Comparison of ENCODE assay signal across 17 mouse cellular contexts in the genomic region with DNA sequence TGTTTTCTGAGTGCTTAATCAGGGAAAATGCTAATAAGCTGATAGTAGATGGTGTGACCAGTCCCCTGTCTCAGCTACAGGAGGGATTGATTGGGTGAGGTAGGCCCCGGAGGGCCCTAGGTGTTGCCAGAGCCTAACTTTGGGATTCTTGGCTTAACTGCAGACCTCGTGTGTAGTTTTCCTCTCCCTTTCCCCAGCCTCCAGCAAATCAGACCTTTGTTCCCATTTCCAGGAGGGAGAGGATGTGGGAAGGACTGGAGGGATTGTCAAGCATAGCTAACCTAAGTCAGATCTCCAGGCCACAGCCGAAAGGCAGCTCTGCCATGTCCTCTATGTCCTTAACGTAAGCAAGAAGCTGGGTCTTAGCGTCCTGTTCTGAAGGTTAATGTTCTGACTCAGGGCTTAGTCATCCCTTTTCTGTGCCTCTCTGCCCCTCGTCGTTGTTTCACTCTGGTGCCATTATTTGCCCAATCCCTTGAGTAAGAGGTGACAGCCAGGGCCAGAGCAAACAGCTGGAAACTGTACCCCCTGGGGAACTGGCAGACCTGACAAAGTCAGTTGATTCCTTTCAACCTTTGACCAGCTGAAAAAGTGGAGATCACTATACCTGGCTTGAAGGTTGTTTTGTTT.
DNase-seq lines count a peak whose midpoint lies in the region; ATAC-seq lines count a peak whose summit lies in the region.
"Had no signal": no experiment of that assay in that cellular context is flagged by ENCODE, and none has a peak within 500 bp of the region (broad histone marks: within the 10 kb centered on the region; RNA-seq: fewer than 3 reads in every experiment).

No protein-coding gene starts in this region.

- no peak overlapping the region for H3K9ac ChIP-seq in stomach, embryonic 15.5 days
- H3K9ac ChIP-seq: hindbrain, embryonic 15.5 days; limb, embryonic 12.5 days; midbrain, embryonic 13.5 days had no signal

- no peak overlapping the region for H3K4me2 ChIP-seq in stomach, embryonic 15.5 days
- H3K4me2 ChIP-seq: hindbrain, embryonic 15.5 days; limb, embryonic 12.5 days; midbrain, embryonic 13.5 days had no signal

- WGBS in stomach, embryonic 15.5 days: 41% methylated on average over 7 of the region's 7 CpGs

- H3K36me3 ChIP-seq in stomach, embryonic 15.5 days: no peaks in the 10 kb centered on the region
- H3K36me3 ChIP-seq: hindbrain, embryonic 15.5 days; limb, embryonic 12.5 days; midbrain, embryonic 13.5 days had no signal

- DNase-seq in kidney, adult 9 months: peak; percentile 75
- DNase-seq in kidney, postnatal 10 days: no peak
- DNase-seq in Muller cell, postnatal 12 days (ENCODE audit: inconsistent ontology term): peak; percentile 36
- DNase-seq in adrenal gland, postnatal 25 days: peak; percentile 30
- DNase-seq in thymus, postnatal 25 days: no peak
- DNase-seq in layer of hippocampus, postnatal 25 days (ENCODE audit: extremely low spot score in 1 of 2, low spot score in 1 of 2): no peak
- DNase-seq: cerebellum, adult 9-10 months; heart, postnatal 10 days; lung, adult 18-20 months; thymus, adult 2 months had no signal

- ATAC-seq in stomach, embryonic 15.5 days (ENCODE audit: insufficient read depth, low FRiP score, low read depth): peak; percentile 47; the same call in 1 of the 2 replicates
- ATAC-seq in inflammation-experienced regulatory T-cells, adult 6 months: no peak
- ATAC-seq: midbrain, embryonic 13.5 days had no signal

- H3K9me3 ChIP-seq in stomach, embryonic 15.5 days: no peaks in the 10 kb centered on the region
- H3K9me3 ChIP-seq: hindbrain, embryonic 15.5 days; limb, embryonic 12.5 days; midbrain, embryonic 13.5 days had no signal

- H3K27ac ChIP-seq in stomach, embryonic 15.5 days: no peak overlapping the region
- H3K27ac ChIP-seq: hindbrain, embryonic 15.5 days; left cerebral cortex, adult 2 months; limb, embryonic 12.5 days; macrophage; midbrain, embryonic 13.5 days had no signal

- no peaks in the 10 kb centered on the region for H3K4me1 ChIP-seq in stomach, embryonic 15.5 days
- H3K4me1 ChIP-seq: hindbrain, embryonic 15.5 days; limb, embryonic 12.5 days; midbrain, embryonic 13.5 days had no signal

- H3K27me3 ChIP-seq in stomach, embryonic 15.5 days (replicated peaks): no peaks in the 10 kb centered on the region
- H3K27me3 ChIP-seq: hindbrain, embryonic 15.5 days; limb, embryonic 12.5 days; midbrain, embryonic 13.5 days had no signal

- no peak overlapping the region for H3K4me3 ChIP-seq in stomach, embryonic 15.5 days (replicated peaks)
- H3K4me3 ChIP-seq: hindbrain, embryonic 15.5 days; left cerebral cortex, adult 2 months; limb, embryonic 12.5 days; midbrain, embryonic 13.5 days had no signal

Comparison
In these comparisons a context has a peak if more than half of its experiments do, and no peak if none do; other contexts are left out.
1. DNase-seq: peak in kidney, adult 9 months (single experiment), Muller cell, postnatal 12 days (single experiment) and adrenal gland, postnatal 25 days (single experiment); none in kidney, postnatal 10 days (single experiment), thymus, postnatal 25 days (single experiment) and layer of hippocampus, postnatal 25 days (0 of 2).